Mouse (Mus musculus): ENCODE measurements at regions not wholly inside any gene's neighbourhood (a gene's known extent, or its start where the extent isn't known, plus 50 kb on each side); places are given as distances from the start of the nearest gene placed in this dataset.

- H3K36me3 ChIP-seq (replicated peaks): no peaks in the 10 kb centered on the region
- no peak overlapping the region for H3K27ac ChIP-seq
- H3K9me3 ChIP-seq: no peaks in the 10 kb centered on the region
- H3K27me3 ChIP-seq: no peaks in the 10 kb centered on the region
- 84% methylated on average over 4 of the region's 4 CpGs for WGBS
- H3K4me1 ChIP-seq: 0 out of 2 replicates have a peak, but pooled peaks cover 3% of the 10 kb centered on the region
- no peak overlapping the region for H3K4me3 ChIP-seq (replicated peaks)
- ATAC-seq (ENCODE audit: low FRiP score): no peak
- no peak overlapping the region for H3K4me2 ChIP-seq
- H3K9ac ChIP-seq: no peak overlapping the region
Observed at GRCm38 (mm10) chr14:68345527-68345926, 948.6 kb downstream of the Synb start.

- no peak overlapping the region for H3K27ac ChIP-seq
- no peak overlapping the region for H3K4me2 ChIP-seq
- WGBS: 59% methylated on average over 3 of the region's 3 CpGs
- H3K9me3 ChIP-seq: no peaks in the 10 kb centered on the region
- H3K4me3 ChIP-seq (replicated peaks): no peak overlapping the region
- H3K4me1 ChIP-seq: 0 out of 2 replicates have a peak, but pooled peaks cover 3% of the 10 kb centered on the region
- no peak for ATAC-seq (ENCODE audit: low FRiP score)
- no peak overlapping the region for H3K9ac ChIP-seq
- H3K27me3 ChIP-seq: no peaks in the 10 kb centered on the region
- H3K36me3 ChIP-seq (replicated peaks): no peaks in the 10 kb centered on the region
Observed at GRCm38 (mm10) chr14:68344715-68345114, 949.4 kb downstream of the Synb start.

- H3K36me3 ChIP-seq (replicated peaks): no peaks in the 10 kb centered on the region
- H3K27me3 ChIP-seq: 0 out of 2 replicates have a peak, but pooled peaks cover 5% of the 10 kb centered on the region
- WGBS: 65% methylated on average over 5 of the region's 5 CpGs
- H3K27ac ChIP-seq: no peak overlapping the region
- H3K9me3 ChIP-seq: no peaks in the 10 kb centered on the region
- no peak for ATAC-seq (ENCODE audit: low FRiP score)
- H3K4me1 ChIP-seq: peaks cover 11% of the 10 kb centered on the region; the same call in 1 of the 2 replicates
- no peak overlapping the region for H3K4me2 ChIP-seq
- H3K9ac ChIP-seq: no peak overlapping the region
- H3K4me3 ChIP-seq (replicated peaks): no peak overlapping the region
Observed at GRCm38 (mm10) chr14:68338440-68338839, 955.7 kb downstream of the Synb start.

GRCm38 (mm10) chr14:68325061-68325460 is 969.0 kb downstream of the Synb start:
- no peaks in the 10 kb centered on the region for H3K4me1 ChIP-seq
- no peak overlapping the region for H3K27ac ChIP-seq
- no peak for ATAC-seq (ENCODE audit: low FRiP score)
- H3K9ac ChIP-seq: no peak overlapping the region
- 93% methylated on average over 1 of the region's 1 CpGs for WGBS
- H3K9me3 ChIP-seq: no peaks in the 10 kb centered on the region
- no peaks in the 10 kb centered on the region for H3K36me3 ChIP-seq (replicated peaks)
- no peak overlapping the region for H3K4me3 ChIP-seq (replicated peaks)
- no peaks in the 10 kb centered on the region for H3K27me3 ChIP-seq
- no peak overlapping the region for H3K4me2 ChIP-seq

- Histone ChIP-seq H3K9me3 (no peaks in the 10 kb centered on the region), H3K4me1 (no peaks in the 10 kb centered on the region), H3K27me3 (no peaks in the 10 kb centered on the region), H3K4me2 (no peak overlapping the region), H3K4me3 (replicated peaks) (no peak overlapping the region), H3K36me3 (replicated peaks) (no peaks in the 10 kb centered on the region), H3K27ac (no peak overlapping the region), H3K9ac (no peak overlapping the region)
- WGBS: 67% methylated on average over 6 of the region's 6 CpGs
- no peak for ATAC-seq (ENCODE audit: low FRiP score)
Observed at GRCm38 (mm10) chr14:68323008-68323407, 971.1 kb downstream of the Synb start.

GRCm38 (mm10) chr14:68307973-68308660 is 986.0 kb downstream of the Synb start:
- 90% methylated on average over 2 of the region's 2 CpGs for WGBS
- H3K9me3 ChIP-seq: no peaks in the 10 kb centered on the region
- no peak for ATAC-seq (ENCODE audit: low FRiP score)
- no peaks in the 10 kb centered on the region for H3K4me1 ChIP-seq
- H3K36me3 ChIP-seq (replicated peaks): no peaks in the 10 kb centered on the region
- no peak overlapping the region for H3K27ac ChIP-seq
- no peak overlapping the region for H3K4me3 ChIP-seq (replicated peaks)
- no peaks in the 10 kb centered on the region for H3K27me3 ChIP-seq
- no peak overlapping the region for H3K4me2 ChIP-seq
- no peak overlapping the region for H3K9ac ChIP-seq

- Histone ChIP-seq H3K4me1 (no peaks in the 10 kb centered on the region), H3K27me3 (no peaks in the 10 kb centered on the region), H3K27ac (no peak overlapping the region), H3K9me3 (no peaks in the 10 kb centered on the region), H3K4me3 (replicated peaks) (no peak overlapping the region), H3K36me3 (replicated peaks) (no peaks in the 10 kb centered on the region), H3K4me2 (no peak overlapping the region), H3K9ac (no peak overlapping the region)
- WGBS: 87% methylated on average over 8 of the region's 8 CpGs
- ATAC-seq (ENCODE audit: low FRiP score): no peak
Observed at GRCm38 (mm10) chr14:68305166-68305565, 988.9 kb downstream of the Synb start.

GRCm38 (mm10) chr14:68301710-68302109 is 992.4 kb downstream of the Synb start:
- no peak overlapping the region for H3K4me2 ChIP-seq
- H3K27ac ChIP-seq: no peak overlapping the region
- 75% methylated on average over 4 of the region's 4 CpGs for WGBS
- no peak overlapping the region for H3K9ac ChIP-seq
- ATAC-seq (ENCODE audit: low FRiP score): no peak
- H3K4me1 ChIP-seq: no peaks in the 10 kb centered on the region
- no peak overlapping the region for H3K4me3 ChIP-seq (replicated peaks)
- H3K27me3 ChIP-seq: no peaks in the 10 kb centered on the region
- no peaks in the 10 kb centered on the region for H3K9me3 ChIP-seq
- no peaks in the 10 kb centered on the region for H3K36me3 ChIP-seq (replicated peaks)

- Histone ChIP-seq H3K4me3 (replicated peaks) (no peak overlapping the region), H3K27ac (no peak overlapping the region), H3K9me3 (no peaks in the 10 kb centered on the region), H3K4me1 (no peaks in the 10 kb centered on the region), H3K4me2 (no peak overlapping the region), H3K9ac (no peak overlapping the region), H3K27me3 (no peaks in the 10 kb centered on the region), H3K36me3 (replicated peaks) (no peaks in the 10 kb centered on the region)
- 82% methylated on average over 3 of the region's 3 CpGs for WGBS
- no peak for ATAC-seq (ENCODE audit: low FRiP score)
Observed at GRCm38 (mm10) chr14:68285546-68285945, 1008.6 kb downstream of the Synb start.

GRCm38 (mm10) chr14:68261436-68261835 is 1032.7 kb downstream of the Synb start:
- H3K4me3 ChIP-seq (replicated peaks): no peak overlapping the region
- H3K27ac ChIP-seq: no peak overlapping the region
- WGBS: 65% methylated on average over 3 of the region's 3 CpGs
- ATAC-seq (ENCODE audit: low FRiP score): no peak
- H3K36me3 ChIP-seq (replicated peaks): no peaks in the 10 kb centered on the region
- no peaks in the 10 kb centered on the region for H3K27me3 ChIP-seq
- peaks cover 7% of the 10 kb centered on the region for H3K4me1 ChIP-seq
- no peaks in the 10 kb centered on the region for H3K9me3 ChIP-seq
- no peak overlapping the region for H3K4me2 ChIP-seq
- no peak overlapping the region for H3K9ac ChIP-seq

- H3K9ac ChIP-seq: no peak overlapping the region
- no peaks in the 10 kb centered on the region for H3K27me3 ChIP-seq
- H3K4me2 ChIP-seq: no peak overlapping the region
- no peak for ATAC-seq (ENCODE audit: low FRiP score)
- no peaks in the 10 kb centered on the region for H3K4me1 ChIP-seq
- 85% methylated on average over 2 of the region's 2 CpGs for WGBS
- H3K27ac ChIP-seq: no peak overlapping the region
- no peaks in the 10 kb centered on the region for H3K9me3 ChIP-seq
- no peaks in the 10 kb centered on the region for H3K36me3 ChIP-seq (replicated peaks)
- H3K4me3 ChIP-seq (replicated peaks): no peak overlapping the region
Observed at GRCm38 (mm10) chr14:68246966-68247365, 1047.1 kb downstream of the Synb start.

GRCm38 (mm10) chr14:68240146-68240545 is 1054.0 kb downstream of the Synb start:
- ATAC-seq (ENCODE audit: low FRiP score): no peak
- Histone ChIP-seq H3K9me3 (no peaks in the 10 kb centered on the region), H3K9ac (no peak overlapping the region), H3K36me3 (replicated peaks) (no peaks in the 10 kb centered on the region), H3K4me2 (no peak overlapping the region), H3K27me3 (no peaks in the 10 kb centered on the region), H3K4me1 (no peaks in the 10 kb centered on the region; the same call in 1 of the 2 replicates), H3K27ac (no peak overlapping the region), H3K4me3 (replicated peaks) (no peak overlapping the region)
- WGBS: 71% methylated on average over 7 of the region's 7 CpGs

- WGBS: 74% methylated on average over 3 of the region's 3 CpGs
- H3K4me3 ChIP-seq (replicated peaks): no peak overlapping the region
- no peaks in the 10 kb centered on the region for H3K27me3 ChIP-seq
- H3K9me3 ChIP-seq: no peaks in the 10 kb centered on the region
- no peaks in the 10 kb centered on the region for H3K36me3 ChIP-seq (replicated peaks)
- no peak for ATAC-seq (ENCODE audit: low FRiP score)
- H3K9ac ChIP-seq: no peak overlapping the region
- H3K27ac ChIP-seq: no peak overlapping the region
- no peaks in the 10 kb centered on the region for H3K4me1 ChIP-seq
- H3K4me2 ChIP-seq: no peak overlapping the region
Observed at GRCm38 (mm10) chr14:68224152-68224551, 1069.9 kb downstream of the Synb start.
